Mouse (Mus musculus) embryonic facial prominence, embryonic 15.5 days (tissue): ENCODE measurements around the gene Ptges. TPM values are rescaled to one million over a fixed set of nuclear protein-coding genes. Genes with fewer than 3 reads are reported as not detected.

Experiments used
- ATAC-seq: fragments of 200-750 bp; cut with Nextera tagmentation; 2 replicates; pipeline ENCODE4 v1.8.0; 2017; ENCODE audit warnings: low read depth, moderate TSS enrichment; ENCODE audit not compliant: insufficient number of reproducible peaks, low FRiP score, low TSS enrichment
- H3K27ac ChIP-seq: fragments of 300-500 bp; sonication (generic); replicated peaks from 2 replicates; pipeline ENCODE4 v1.5.1; 2015; ENCODE audit warnings: mild to moderate bottlenecking, inconsistent platforms
- H3K27me3 ChIP-seq: fragments of 300-500 bp; sonication (generic); 2 replicates; pipeline ENCODE4 v1.6.1; 2015; ENCODE audit warnings: inconsistent platforms
- H3K36me3 ChIP-seq: fragments of 300-500 bp; sonication (generic); 2 replicates; pipeline ENCODE4 v1.6.1; 2015; ENCODE audit warnings: mild to moderate bottlenecking, inconsistent platforms
- H3K4me1 ChIP-seq: fragments of 300-500 bp; sonication (generic); 2 replicates; pipeline ENCODE4 v1.6.1; 2015; ENCODE audit warnings: inconsistent platforms
- H3K4me2 ChIP-seq: fragments of 300-500 bp; sonication (generic); replicated peaks from 2 replicates; pipeline ENCODE4 v1.6.1; 2015; ENCODE audit warnings: mild to moderate bottlenecking, inconsistent platforms
- H3K4me3 ChIP-seq: fragments of 300-500 bp; sonication (generic); replicated peaks from 2 replicates; pipeline ENCODE4 v1.5.1; 2015; ENCODE audit warnings: mild to moderate bottlenecking, inconsistent platforms
- H3K9ac ChIP-seq: fragments of 300-500 bp; sonication (generic); 2 replicates; pipeline ENCODE4 v1.6.1; 2015; ENCODE audit warnings: inconsistent platforms
- H3K9me3 ChIP-seq: fragments of 300-500 bp; sonication (generic); replicated peaks from 2 replicates; pipeline ENCODE4 v1.6.1; 2016; ENCODE audit warnings: inconsistent platforms
- WGBS: fragments of 180-500 bp; shearing (Covaris S2); methylation state at CpG from one replicate; pipeline ENCODE4 v1.1.7; 2015; 5-methylcytosine and 5-hydroxymethylcytosine counted together
- polyA plus RNA-seq: library from polyadenylated mRNA; unstranded; fragments of >200 nt; fragmentation: Nextera tagmentation; extraction: Ambion mirVana; gene quantifications from 2 replicates; pipeline ENCODE4 v1.2.1, GENCODE M21; 2015

Ptges gene
- polyA plus RNA-seq, 1 experiment from 2014 or later = 32.4 TPM

- Histone ChIP-seq H3K9ac (peak overlapping the region; percentile 54), H3K27me3 (0 out of 2 replicates have a peak, but pooled peaks cover 2% of the 10 kb centered on the region), H3K4me2 (peak overlapping the region; percentile 72), H3K4me3 (peak overlapping the region; percentile 56), H3K4me1 (peaks cover 62% of the 10 kb centered on the region), H3K9me3 (no peaks in the 10 kb centered on the region), H3K27ac (peak overlapping the region; percentile 77), H3K36me3 (no peaks in the 10 kb centered on the region)
- WGBS = 34% methylated on average over 8 of the region's 8 CpGs
- ATAC-seq = no peak
These were observed 83.4 kb downstream of the Ptges start for GRCm38 (mm10) chr2:30846236-30846635.

- peak overlapping the region; percentile 56 for H3K4me3 ChIP-seq
- no peaks in the 10 kb centered on the region for H3K36me3 ChIP-seq
- ATAC-seq = peak; percentile 49; the same call in 1 of the 2 replicates
- H3K9me3 ChIP-seq = no peaks in the 10 kb centered on the region
- 0 out of 2 replicates have a peak, but pooled peaks cover 2% of the 10 kb centered on the region for H3K27me3 ChIP-seq
- under 1% methylated on average over 79 of the region's 80 CpGs for WGBS
- H3K27ac ChIP-seq = peak overlapping the region; percentile 77
- H3K4me2 ChIP-seq = peak overlapping the region; percentile 72
- H3K9ac ChIP-seq = peak overlapping the region; percentile 54
- peaks cover 54% of the 10 kb centered on the region for H3K4me1 ChIP-seq
These were observed 84.3 kb downstream of the Ptges start for GRCm38 (mm10) chr2:30845152-30846070.

DNA sequence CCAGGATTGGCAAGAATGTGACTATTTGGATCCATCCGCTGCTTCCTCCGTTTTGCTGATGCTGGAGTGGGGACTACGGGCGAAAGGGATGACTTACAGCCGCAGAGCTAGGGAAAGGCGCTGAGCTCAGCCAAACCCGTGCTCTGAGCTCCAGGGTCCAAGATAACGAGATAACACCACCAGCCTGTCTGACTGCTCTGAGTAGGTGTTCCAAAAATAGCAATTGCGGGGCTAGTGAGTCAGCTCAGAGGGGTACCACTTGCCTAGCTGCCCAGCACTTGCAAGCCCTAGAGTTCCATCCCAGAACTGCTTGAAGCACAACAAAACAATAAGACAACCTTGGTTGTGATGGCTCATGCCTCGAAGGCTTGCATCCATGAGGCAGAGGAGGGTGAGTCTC is 87.0 kb downstream of the Ptges start:
- 0 out of 2 replicates have a peak overlapping the region, but pooled peaks have one; percentile 17 for H3K27ac ChIP-seq
- H3K4me3 ChIP-seq = no peak overlapping the region
- H3K27me3 ChIP-seq = 0 out of 2 replicates have a peak, but pooled peaks cover 2% of the 10 kb centered on the region
- no peak overlapping the region for H3K4me2 ChIP-seq
- WGBS = 40% methylated on average over 10 of the region's 10 CpGs
- no peaks in the 10 kb centered on the region for H3K36me3 ChIP-seq
- peaks cover 32% of the 10 kb centered on the region for H3K4me1 ChIP-seq
- ATAC-seq = no peak
- H3K9me3 ChIP-seq = no peaks in the 10 kb centered on the region
- no peak overlapping the region for H3K9ac ChIP-seq

Other genes with a start within 250 kb of the Ptges start
- 2.7 and 3.7 TPM in 2 replicates for gene 1700001O22Rik, start 126.2 kb downstream of the Ptges start, polyA plus RNA-seq
- gene Ntmt1, start 122.0 kb downstream of the Ptges start, polyA plus RNA-seq = 85.9 and 87.0 TPM in 2 replicates
- gene Asb6, start 99.5 kb downstream of the Ptges start, polyA plus RNA-seq = 37.8 and 37.9 TPM in 2 replicates
- 77.3 and 88.8 TPM in 2 replicates for gene Prrx2, start 94.9 kb downstream of the Ptges start, polyA plus RNA-seq
- gene Tor1b, start 23.1 kb upstream of the Ptges start, polyA plus RNA-seq = 41.4 and 41.6 TPM in 2 replicates
- gene Tor1a, start 38.1 kb upstream of the Ptges start, polyA plus RNA-seq = 79.1 and 84.7 TPM in 2 replicates
- gene BC005624, start 52.3 kb upstream of the Ptges start, polyA plus RNA-seq = 64.4 TPM in 2 replicates
- gene Usp20, start 52.4 kb upstream of the Ptges start, polyA plus RNA-seq = 29.4 and 31.1 TPM in 2 replicates
- 27.9 and 30.5 TPM in 2 replicates for gene Fnbp1, start 212.1 kb upstream of the Ptges start, polyA plus RNA-seq
- gene Gpr107, start 222.5 kb upstream of the Ptges start, polyA plus RNA-seq = 35.5 and 40.6 TPM in 2 replicates